Mouse (Mus musculus): ENCODE measurements around the gene Gm44965.

Gene Gm44965

DNA sequence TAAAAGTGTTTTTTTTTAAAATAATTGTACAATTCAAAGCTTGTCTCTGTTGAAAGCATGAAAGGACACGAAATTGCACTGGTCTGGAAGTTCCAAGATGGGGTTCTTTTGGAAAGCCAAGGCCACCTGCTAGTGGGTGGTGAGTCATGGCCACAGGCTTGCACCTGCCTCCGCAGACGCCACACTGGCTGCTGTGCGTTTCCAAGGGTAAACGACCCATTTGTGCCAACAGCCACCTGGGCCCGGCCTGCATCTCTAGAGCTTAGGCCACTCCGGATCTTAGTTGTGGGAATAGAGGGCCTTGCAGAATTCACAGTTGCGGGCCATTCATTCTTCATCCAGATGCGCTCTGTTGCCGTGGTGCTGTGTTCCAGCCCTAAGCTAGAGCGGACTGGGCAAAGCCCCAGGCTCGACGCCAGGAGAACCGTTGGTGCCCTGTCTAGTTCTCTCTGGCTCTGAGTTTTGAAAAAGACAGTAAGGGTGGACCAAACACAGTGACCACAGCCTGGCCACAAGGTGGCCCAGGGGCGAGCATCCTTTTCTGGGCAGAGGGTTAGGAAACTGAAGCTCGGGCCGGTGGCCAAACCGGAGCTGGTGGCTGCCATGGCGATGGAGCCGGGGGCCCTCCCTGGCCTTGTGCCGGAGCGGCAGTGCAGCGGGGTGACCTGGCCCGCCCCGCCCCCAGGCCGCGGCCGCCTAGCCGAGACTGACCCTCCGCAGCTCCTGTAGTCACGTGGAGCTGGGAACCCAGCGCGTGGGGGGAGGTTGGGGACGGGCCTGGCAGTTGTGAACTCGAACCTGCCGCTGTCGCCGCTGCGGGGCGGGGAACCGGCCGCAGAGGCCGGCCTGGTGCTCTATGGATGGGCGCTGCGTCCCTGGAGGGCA, at the start of gene Gm44965, which contains the start of gene Repin1:
Gene Gm44965, plus strand, starts transcription at position 784 of the 885 bp plus-strand sequence.
Gene Repin1, plus strand, starts transcription at position 726 of the 885 bp plus-strand sequence.
- DNase-seq = peak; percentile 96

DNA sequence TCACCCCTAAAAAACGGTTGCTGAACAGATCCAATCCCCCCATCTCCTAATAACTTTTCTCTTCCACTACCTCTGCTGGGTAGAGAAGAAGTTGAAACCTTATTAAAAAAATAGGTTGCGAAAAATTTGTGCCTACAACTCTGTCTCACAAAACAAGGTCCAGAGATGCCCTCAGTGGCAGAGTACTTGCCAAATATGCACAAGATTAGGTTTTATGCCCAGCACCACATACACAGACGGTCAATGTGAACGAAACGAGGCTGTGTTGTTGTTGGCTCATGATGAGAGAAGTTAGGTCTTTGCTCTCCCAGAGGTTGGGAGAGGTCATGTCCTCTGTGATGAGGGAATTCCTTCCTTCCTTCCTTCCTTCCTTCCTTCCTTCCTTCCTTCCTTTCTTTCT, 48.5 kb upstream of the Gm44965 start:
- DNase-seq = no peak

- peak; percentile 69 for DNase-seq
Observed at GRCm38 (mm10) chr6:48546271-48546670, 47.5 kb upstream of the Gm44965 start.

DNA sequence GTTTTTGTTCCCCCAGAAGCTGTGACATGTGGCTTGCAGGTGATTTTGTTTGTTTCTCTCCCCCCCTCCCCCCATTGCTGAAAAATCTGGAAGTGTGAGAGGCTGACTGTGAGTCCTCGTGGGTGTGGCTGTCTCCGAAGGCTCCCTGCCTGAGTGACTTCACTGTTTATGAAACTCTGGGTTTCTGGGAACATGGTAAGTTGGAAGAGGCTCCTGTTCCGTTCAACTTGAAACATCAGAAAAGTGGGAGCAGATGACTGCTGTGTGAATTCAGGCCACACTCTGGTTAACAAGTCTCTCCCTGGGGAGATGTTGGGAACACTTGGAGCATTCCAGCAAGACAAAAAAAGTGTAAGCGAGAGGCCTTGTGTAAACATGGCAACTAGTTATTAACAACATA, 46.9 kb upstream of the Gm44965 start:
- DNase-seq = peak; percentile 71

- DNase-seq = no peak
Observed at GRCm38 (mm10) chr6:48548314-48548713, 45.4 kb upstream of the Gm44965 start.

DNA sequence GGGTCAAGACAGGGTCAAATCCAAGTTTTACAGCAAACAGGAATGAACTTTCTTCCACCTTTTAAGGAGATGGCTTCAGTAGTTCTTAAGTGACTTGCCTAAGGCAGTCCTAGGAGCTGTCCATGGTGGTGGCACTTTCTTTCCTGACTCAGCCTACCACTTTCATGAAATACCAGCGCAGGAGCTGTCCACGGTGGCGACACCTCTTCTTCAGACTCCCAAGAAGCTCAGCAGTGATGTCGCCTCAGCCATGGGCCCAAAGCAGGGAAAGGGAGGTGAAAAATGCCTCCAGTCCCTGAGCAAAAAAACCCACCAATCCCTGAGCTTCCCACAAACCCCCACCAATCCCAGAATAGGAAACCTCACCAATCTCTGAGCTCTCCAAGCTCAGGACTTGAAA, 40.8 kb upstream of the Gm44965 start:
- peak; percentile 37 for DNase-seq

DNA sequence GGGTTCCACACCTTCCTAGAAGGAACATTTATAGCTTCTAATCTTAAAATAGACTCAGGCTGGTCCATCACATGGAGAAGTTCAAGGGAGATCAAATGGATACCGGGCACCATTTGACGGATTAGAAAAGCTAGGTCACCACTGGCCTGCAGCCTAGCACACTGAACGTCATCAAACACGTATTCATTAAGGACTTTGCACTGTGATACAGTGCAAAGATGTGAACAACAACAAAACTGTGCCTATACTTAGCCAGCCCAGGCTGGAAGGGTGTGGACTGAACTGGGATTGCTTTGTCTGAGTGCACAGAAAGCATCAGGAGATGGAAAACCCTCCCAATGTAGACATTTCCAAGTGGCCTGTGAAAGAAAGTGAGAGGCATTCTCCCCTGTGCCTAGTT, 39.9 kb upstream of the Gm44965 start:
- DNase-seq = no peak

DNA sequence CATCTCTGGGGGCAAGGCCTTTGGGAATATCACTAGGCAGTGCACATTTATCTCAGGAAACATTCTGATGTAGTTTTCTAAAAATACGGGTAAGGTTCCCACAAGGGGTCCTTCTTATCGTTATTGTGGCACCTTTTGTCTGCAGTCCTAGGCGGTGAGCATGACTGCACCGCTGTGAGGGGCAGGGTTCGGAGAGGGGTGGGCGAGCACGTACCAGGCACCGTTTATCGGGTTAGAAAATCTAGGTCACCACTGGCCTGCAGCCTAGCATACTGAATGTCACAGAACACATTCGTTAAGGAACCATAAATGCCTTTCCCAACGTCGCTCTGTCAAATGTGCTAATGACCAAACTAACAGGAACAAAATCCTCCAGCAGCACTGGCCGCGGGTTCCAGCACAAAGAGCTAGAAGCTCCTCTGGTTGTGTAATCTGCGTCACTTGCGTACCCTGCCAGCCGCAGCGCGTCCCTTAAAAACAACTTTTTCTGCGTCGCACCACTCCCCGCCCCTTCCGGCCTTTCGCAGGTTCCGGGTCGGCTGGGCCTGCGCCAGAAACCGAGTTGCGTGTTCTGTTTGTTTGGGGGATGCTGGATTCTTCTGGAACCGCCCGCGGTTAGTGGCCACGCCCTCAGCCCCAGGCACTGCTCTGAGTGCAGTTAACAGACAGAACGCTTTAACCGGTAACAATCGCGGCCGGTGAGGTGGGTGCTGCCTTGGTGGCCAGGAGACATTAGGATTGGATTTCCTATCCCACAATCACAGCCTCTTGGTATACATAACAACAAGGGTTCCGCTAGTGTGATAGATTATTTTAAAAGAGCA, 39.2 kb upstream of the Gm44965 start, which contains the start of gene Lrrc61:
Gene Lrrc61, plus strand, starts transcription at position 517 of the 824 bp plus-strand sequence.
- peak; percentile 100 for DNase-seq

DNA sequence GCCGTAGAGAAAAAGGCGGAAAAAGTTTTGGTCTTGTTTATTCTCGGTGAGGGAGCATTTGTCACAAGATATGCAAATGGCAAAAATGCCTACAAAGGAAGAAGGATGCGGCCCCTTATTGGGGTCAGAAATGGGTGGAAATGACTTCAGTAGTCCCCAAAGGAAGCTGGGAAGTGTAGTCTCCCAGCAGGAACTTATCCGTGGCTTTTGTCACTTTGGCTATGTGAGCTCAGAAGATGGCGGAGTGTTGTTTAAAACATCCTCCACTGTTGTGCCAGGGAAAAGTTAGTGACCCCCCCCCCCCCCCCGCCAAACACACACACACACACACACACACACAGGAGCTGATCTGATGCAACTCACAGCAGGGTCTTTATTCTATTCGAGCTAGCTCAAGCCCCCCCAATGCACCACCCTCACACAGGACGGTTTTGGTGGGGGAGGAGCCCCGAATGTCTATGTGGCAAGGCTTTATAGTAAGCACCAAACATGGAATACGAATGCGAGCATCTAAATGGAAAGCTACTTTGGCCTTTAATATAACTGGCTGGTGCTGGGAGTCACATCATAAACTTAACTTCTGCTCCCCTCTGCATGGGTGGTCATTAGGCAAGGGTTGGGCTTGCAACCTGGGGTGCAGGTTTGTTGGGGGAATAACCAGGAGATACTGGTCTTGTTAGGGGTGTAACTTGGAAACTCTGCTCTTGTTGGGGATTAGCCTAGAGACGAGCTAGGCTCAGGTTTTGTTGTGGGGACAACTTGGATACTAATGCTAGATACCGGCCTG, 38.4 kb upstream of the Gm44965 start:
- DNase-seq = peak; percentile 82

DNA sequence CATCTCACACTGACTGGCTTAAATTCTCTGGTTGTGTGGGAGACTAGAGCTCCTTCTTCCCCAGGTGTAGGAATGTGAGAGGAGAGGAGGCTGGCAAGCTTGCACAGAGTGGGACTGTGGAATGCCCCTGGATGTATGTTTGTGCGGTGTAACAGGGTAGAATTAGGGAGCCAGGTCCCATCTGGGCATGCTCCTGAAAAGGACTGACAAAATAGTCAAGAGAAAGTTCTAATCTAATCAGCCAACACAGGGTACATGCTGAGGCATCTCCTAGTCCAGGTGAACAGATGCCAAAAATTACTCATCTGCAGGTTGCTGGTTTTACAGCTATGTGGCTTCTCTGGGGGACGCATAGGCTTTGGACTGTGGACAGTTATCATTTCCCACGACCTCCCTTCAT, 37.8 kb upstream of the Gm44965 start:
- no peak for DNase-seq

DNA sequence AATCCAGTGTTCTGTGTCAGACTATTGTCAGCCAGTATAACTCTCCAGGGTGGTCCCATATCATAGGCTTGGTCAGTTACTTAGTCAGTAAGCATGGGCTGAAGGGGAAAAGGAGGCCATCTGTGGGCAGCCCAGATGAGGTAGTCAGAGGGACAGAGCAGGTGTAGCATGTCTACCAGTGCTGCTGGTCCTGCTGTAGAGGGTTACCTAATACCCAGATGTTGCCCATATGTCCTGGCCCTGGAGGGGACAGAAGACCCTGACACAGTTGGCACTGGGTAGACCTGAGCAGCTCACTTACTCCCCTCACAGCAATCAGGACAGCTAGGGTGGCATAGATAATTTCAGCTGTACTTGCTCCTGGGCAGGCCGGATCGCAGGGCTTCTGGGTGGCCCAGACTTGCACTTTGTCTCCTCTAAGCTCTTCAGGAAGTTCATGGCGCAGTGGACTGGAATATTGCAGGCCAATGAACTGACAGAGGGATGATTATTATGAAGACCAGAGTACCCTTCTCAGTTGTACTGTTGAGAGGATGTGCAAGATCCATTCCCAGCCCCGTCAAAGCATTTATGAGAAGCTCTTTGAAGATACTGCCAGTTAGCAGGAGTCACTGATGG, 27.9 kb upstream of the Gm44965 start:
- no peak for DNase-seq

GRCm38 (mm10) chr6:48566312-48566711, 27.4 kb upstream of the Gm44965 start:
- DNase-seq = peak; percentile 73

DNA sequence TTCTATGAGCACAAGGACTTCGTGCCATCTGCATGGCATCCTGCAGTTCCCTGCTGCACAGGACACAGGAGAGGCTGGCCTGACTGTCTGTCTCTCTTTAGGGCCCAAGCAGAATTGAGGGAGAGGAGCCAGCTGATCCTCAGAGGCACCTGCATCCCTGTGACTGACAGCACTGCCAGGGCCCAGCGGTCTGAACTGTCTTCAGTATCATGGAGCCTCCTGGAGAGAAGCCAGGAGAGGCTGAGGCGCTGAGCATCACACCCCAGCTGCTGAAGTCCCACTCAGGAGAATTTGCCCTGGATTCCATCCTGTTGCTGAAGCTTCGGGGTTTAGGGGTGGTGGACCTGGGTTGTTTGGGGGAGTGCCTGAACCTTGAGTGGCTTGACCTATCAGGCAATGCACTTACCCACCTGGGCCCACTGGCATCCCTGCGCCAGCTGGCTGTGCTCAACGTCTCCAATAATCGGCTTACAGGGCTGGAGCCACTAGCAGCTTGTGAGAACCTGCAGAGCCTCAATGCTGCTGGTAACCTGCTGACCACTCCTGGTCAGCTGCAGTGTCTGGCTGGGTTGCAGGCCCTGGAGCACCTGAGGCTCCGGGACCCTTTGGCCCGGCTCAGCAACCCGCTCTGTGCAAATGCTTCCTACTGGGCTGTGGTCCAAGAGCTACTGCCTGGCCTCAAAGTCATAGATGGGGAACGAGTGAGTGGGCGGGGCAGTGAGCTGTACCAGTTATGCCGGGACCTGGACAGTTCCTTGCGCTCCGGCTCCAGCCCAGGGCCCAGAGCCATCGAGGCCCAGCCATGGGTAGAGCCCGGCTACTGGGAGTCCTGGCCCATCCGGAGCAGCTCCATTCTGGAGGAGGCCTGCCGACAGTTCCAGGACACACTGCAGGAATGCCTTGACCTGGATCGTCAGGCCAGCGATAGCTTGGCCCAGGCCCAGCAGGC, 25.4 kb upstream of the Gm44965 start:
- peak; percentile 68 for DNase-seq

DNA sequence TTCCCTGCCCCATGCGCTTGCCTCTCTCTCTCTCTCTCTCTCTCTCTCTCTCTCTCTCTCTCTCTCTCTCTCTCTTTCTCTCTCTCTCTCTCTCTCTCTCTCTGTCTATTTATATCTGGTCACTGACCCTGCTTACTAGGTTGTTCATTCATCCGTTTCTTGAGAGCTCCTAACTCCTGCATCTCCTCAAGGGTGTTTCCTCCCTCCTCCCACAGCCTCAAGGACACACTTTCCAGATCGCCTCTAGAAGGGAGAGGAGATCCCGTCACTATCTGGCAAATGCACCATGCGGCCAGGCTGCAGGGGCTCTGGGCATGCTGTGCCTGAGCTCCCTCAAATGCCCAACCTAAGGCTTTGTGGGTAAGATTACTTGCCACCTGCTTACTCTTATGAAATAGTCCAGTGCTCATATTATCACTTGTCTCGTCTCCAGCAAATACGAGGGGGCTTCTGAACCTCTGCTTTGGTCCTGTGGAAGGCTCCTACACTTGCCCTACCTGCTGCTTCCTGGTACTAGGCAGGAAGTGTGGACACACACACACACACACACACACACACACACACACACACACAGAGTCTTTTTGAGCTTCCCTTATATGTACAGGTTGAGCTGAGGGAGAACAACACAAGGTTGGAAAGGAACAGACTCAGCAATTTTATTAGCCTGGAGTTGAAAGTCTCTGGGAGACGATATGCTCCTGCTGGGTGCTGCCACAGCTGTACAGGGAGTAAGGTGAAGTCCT, 24.5 kb upstream of the Gm44965 start:
- DNase-seq = no peak

DNA sequence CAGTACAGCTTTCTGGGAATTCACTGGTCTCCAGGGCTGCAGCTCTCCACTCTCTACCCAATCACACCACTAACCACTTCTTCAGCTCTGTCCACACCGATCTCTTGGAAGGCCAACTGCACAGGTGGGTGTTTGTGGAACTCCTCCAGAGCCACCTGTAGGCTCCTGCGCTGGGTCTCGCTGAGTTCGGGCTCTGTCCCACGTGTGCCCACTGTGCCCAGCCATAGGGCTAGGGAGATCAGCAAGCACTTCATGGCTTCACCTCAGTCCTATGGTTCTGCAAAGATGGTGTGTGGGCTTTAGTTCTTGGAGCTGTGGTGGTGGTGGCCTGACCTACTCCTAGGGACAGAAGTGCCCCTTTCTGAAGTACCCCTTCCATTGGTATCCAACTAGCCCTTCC, 21.7 kb upstream of the Gm44965 start:
- no peak for DNase-seq

- peak; percentile 86 for DNase-seq
Observed at GRCm38 (mm10) chr6:48572572-48573061, 21.1 kb upstream of the Gm44965 start, which contains the start of gene Rarres2. Gene Rarres2 (minus strand): TSS chr6:48572789.

DNA sequence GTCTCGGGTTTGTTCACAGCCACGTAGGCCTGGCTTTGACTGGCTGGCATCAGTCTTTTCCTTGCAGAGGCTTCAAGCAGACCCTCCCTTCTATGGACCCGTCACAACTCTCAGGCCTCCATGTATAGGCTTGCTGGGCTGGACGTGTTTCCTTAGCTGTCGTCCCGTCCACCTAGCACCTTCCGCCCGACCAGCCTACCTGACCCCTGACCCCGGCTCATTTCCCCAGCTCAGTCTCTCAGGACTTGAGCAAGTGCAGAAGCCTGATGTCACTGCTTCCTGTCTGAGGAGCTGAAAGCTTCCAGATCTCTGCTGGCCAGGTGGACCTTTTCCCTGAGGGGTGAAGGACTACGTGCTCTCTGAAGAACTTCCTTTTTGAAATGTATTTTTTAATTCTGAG, 20.5 kb upstream of the Gm44965 start:
- peak; percentile 47 for DNase-seq

DNA sequence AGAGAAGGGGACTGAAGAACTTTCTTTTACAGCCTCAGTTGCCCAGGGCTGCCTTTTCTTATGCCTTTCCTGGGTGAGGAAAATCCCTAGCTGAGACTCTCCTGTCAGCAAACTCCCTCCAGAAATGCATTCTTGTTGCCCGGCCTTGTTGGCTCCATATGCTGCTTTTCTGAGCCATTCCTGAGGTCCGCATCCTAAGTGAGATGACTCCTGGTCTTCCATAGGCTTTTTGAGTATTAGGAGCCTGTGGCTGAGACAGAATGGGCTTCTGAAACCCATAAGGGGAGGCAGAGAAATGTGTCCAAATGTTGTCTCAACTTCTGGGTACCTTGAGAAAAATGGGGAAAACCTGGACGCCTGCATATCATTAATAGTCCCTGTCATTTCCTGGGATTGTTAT, 19.8 kb upstream of the Gm44965 start:
- no peak for DNase-seq

DNA sequence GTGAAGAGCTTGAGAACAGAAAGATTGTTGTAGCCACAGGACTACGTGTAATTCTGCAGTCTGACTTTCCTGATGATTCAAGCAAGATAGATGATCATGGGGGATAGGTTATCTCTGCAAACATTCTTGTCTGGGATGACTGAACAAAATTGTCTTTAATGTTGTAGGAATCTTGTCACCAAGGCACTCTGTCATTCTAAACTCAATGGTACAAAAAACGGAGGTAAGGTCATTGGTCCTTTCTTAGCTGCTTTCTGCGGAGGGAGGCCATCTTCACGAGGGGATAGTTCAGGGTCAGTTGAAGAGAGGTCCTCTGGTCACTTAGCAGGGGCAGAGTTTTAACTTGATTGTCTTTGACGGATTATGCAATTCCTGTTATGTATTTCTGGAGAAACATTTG, 15.0 kb upstream of the Gm44965 start:
- DNase-seq = no peak

GRCm38 (mm10) chr6:48579215-48579648, 14.5 kb upstream of the Gm44965 start:
- peak; percentile 73 for DNase-seq
